Mouse (Mus musculus) CH12.LX (cell line): Measurements from ENCODE around the gene Tmem131l. TPM values are rescaled to one million over a fixed set of nuclear protein-coding genes. Genes with fewer than 3 reads are reported as not detected.

Experiments
- DNase-seq: peaks from one replicate; pipeline ENCODE4 v3.0.0-alpha.2; 2013; ENCODE audit errors: extremely low read depth
- H3K27ac ChIP-seq: 2 replicates; pipeline ENCODE4 v1.5.1; 2012; ENCODE audit warnings: low read depth, mild to moderate bottlenecking, control low read depth, moderate library complexity; ENCODE audit not compliant: insufficient read depth
- H3K27me3 ChIP-seq: replicated peaks from 2 replicates; pipeline ENCODE3; 2012; ENCODE audit warnings: inconsistent platforms
- H3K36me3 ChIP-seq, 2 experiments: replicated peaks in 1 of 2; 2 replicates each; pipeline versions ENCODE3 to v1.6.1; 2012; ENCODE audit warnings: inconsistent platforms in 1 of 2, low read length in 1 of 2, mild to moderate bottlenecking in 1 of 2, mixed read lengths in 1 of 2, moderate library complexity in 1 of 2; ENCODE audit not compliant: control insufficient read depth in 1 of 2, insufficient read depth in 1 of 2
- H3K4me1 ChIP-seq, 2 experiments: 2 replicates each; pipeline ENCODE4 v1.6.1; 2012; ENCODE audit warnings: inconsistent platforms in 1 of 2, moderate library complexity in 1 of 2; ENCODE audit not compliant: insufficient read depth in 2 of 2, control insufficient read depth in 1 of 2
- H3K4me2 ChIP-seq: 2 replicates; pipeline ENCODE4 v1.6.1; 2012; ENCODE audit warnings: low read depth, mild to moderate bottlenecking, control low read depth; ENCODE audit not compliant: poor library complexity, insufficient read depth, severe bottlenecking
- H3K4me3 ChIP-seq, 3 experiments: fragments of 150-350 bp in 1 of 3; sonication (generic) in 1 of 3; replicated peaks in 1 of 3; 2 replicates each; pipeline versions ENCODE3 to v1.5.1; 2011 to 2012; ENCODE audit warnings: low read depth in 2 of 3, low read length in 2 of 3, mild to moderate bottlenecking in 2 of 3, moderate library complexity in 2 of 3, control low read depth in 1 of 3, improper control_type of control experiment in 1 of 3, inconsistent platforms in 1 of 3, mixed read lengths in 1 of 3; ENCODE audit not compliant: poor library complexity in 1 of 3
- H3K79me2 ChIP-seq: replicated peaks from 2 replicates; pipeline ENCODE4 v1.6.1; 2012; ENCODE audit warnings: mild to moderate bottlenecking, moderate library complexity; ENCODE audit not compliant: control insufficient read depth, poor library complexity, insufficient read depth, severe bottlenecking; ENCODE audit errors: extremely low read depth
- H3K9ac ChIP-seq: 2 replicates; pipeline ENCODE4 v1.6.1; 2012; ENCODE audit warnings: low read depth, mild to moderate bottlenecking, control low read depth, moderate library complexity; ENCODE audit not compliant: insufficient read depth
- H3K9me3 ChIP-seq: replicated peaks from 2 replicates; pipeline ENCODE3; 2012; ENCODE audit warnings: low read length, inconsistent platforms, mixed read lengths
- BHLHE40 ChIP-seq: IDR thresholded peaks from 2 replicates; pipeline ENCODE4 v1.6.1; 2011; ENCODE audit warnings: mild to moderate bottlenecking, low read depth, low read length, improper control_type of control experiment
- CHD1 ChIP-seq: IDR thresholded peaks from 2 replicates; pipeline ENCODE4 v1.6.1; 2012; ENCODE audit warnings: low read depth, low read length, improper control_type of control experiment, inconsistent platforms
- CHD2 ChIP-seq: IDR thresholded peaks from 2 replicates; pipeline ENCODE4 v1.6.1; 2011; ENCODE audit warnings: low read length, improper control_type of control experiment
- ELF1 ChIP-seq: IDR thresholded peaks from 2 replicates; pipeline ENCODE4 v1.6.1; 2014; ENCODE audit warnings: low read depth, mild to moderate bottlenecking, inconsistent platforms, low read length, improper control_type of control experiment
- ETS1 ChIP-seq: conservative IDR thresholded peaks from 2 replicates; pipeline ENCODE4 v1.6.1; 2012; ENCODE audit warnings: low read depth, mild to moderate bottlenecking, inconsistent platforms, low read length, improper control_type of control experiment, moderate library complexity
- GABPA ChIP-seq: IDR thresholded peaks from 2 replicates; pipeline ENCODE4 v1.6.1; 2012; ENCODE audit warnings: low read depth, low read length, improper control_type of control experiment, inconsistent platforms; ENCODE audit not compliant: insufficient replicate concordance
- JUN ChIP-seq: IDR thresholded peaks from 2 replicates; pipeline ENCODE4 v1.6.1; 2011; ENCODE audit warnings: low read depth, mild to moderate bottlenecking, low read length, improper control_type of control experiment, moderate library complexity; ENCODE audit not compliant: insufficient read depth
- JUND ChIP-seq: conservative IDR thresholded peaks from 2 replicates; pipeline ENCODE4 v1.6.1; 2011; ENCODE audit warnings: low read depth, low read length, improper control_type of control experiment
- KAT2A ChIP-seq: IDR thresholded peaks from 2 replicates; pipeline ENCODE4 v1.6.1; 2012; ENCODE audit warnings: low read length, improper control_type of control experiment, inconsistent platforms; ENCODE audit not compliant: insufficient replicate concordance
- MAFK ChIP-seq: IDR thresholded peaks from 2 replicates; pipeline ENCODE4 v1.6.1; 2011; ENCODE audit warnings: low read length, improper control_type of control experiment; ENCODE audit not compliant: insufficient replicate concordance
- MAX ChIP-seq: IDR thresholded peaks from 2 replicates; pipeline ENCODE4 v1.6.1; 2011; ENCODE audit warnings: low read length, improper control_type of control experiment
- MAZ ChIP-seq: IDR thresholded peaks from 2 replicates; pipeline ENCODE4 v1.6.1; 2012; ENCODE audit warnings: low read depth, mild to moderate bottlenecking, inconsistent platforms, low read length, improper control_type of control experiment, moderate library complexity
- MYC ChIP-seq: IDR thresholded peaks from 2 replicates; pipeline ENCODE4 v1.6.1; 2011; ENCODE audit warnings: low read depth, mild to moderate bottlenecking, improper control_type of control experiment, low read length
- PAX5 ChIP-seq: IDR thresholded peaks from 2 replicates; pipeline ENCODE4 v1.6.1; 2012; ENCODE audit warnings: low read length, inconsistent platforms, mixed read lengths
- POLR2A ChIP-seq: IDR thresholded peaks from 2 replicates; pipeline ENCODE4 v1.6.1; 2011; ENCODE audit warnings: low read depth, mild to moderate bottlenecking, improper control_type of control experiment, low read length
- POLR2AphosphoS2 ChIP-seq: IDR thresholded peaks from 2 replicates; pipeline ENCODE4 v1.6.1; 2011; ENCODE audit warnings: low read depth, low read length, improper control_type of control experiment
- USF1 ChIP-seq: IDR thresholded peaks from 2 replicates; pipeline ENCODE4 v1.6.1; 2014; ENCODE audit warnings: low read depth, mild to moderate bottlenecking, inconsistent platforms, low read length, improper control_type of control experiment
- ZC3H11A ChIP-seq: IDR thresholded peaks from 2 replicates; pipeline ENCODE4 v1.6.1; 2012; ENCODE audit warnings: low read depth, mild to moderate bottlenecking, inconsistent platforms, low read length, improper control_type of control experiment
- ZKSCAN1 ChIP-seq: IDR thresholded peaks from 2 replicates; pipeline ENCODE4 v1.6.1; 2012; ENCODE audit warnings: low read depth, inconsistent platforms, low read length, improper control_type of control experiment, borderline replicate concordance
- ZMIZ1 ChIP-seq: IDR thresholded peaks from 2 replicates; pipeline ENCODE4 v1.6.1; 2012; ENCODE audit warnings: low read depth, mild to moderate bottlenecking, inconsistent platforms, low read length, improper control_type of control experiment
- dilution Hi-C: fragments of 300-500 bp; cut with MboI; formaldehyde crosslinking; loops from 2 replicates; pipeline ENCODE4 v1.14.3; 2020; ENCODE audit warnings: low sequenced_read_pairs; ENCODE audit not compliant: extremely low pct_unique_long_range_greater_than_20kb, extremely low pct_ligation_motif_present
- in situ Hi-C: fragments of 300-500 bp; cut with MboI; formaldehyde crosslinking; loops from 3 replicates; pipeline ENCODE4 v1.14.3; 2019; ENCODE audit warnings: low sequenced_read_pairs, low pct_ligation_motif_present, low pct_unique_long_range_greater_than_20kb, mixed read lengths
- polyA plus RNA-seq: library from polyadenylated mRNA; unstranded; fragments of >175 nt; gene quantifications from 2 replicates; pipeline ENCODE4 v1.2.1, GENCODE M21; 2012; ENCODE audit warnings: low read depth; ENCODE audit not compliant: insufficient read length
- total RNA-seq, 2 experiments: library from RNA; depleted of rRNA; stranded (reverse); fragments of 300-350 nt in 1 of 2; fragments of >200 nt in 1 of 2; gene quantifications; 2 replicates each; pipeline ENCODE4 v1.2.3; 2012 to 2014

Gene Tmem131l
- total and polyA plus RNA-seq, 3 experiments = 32.7 to 89.7 (median 37.1) TPM

DNA sequence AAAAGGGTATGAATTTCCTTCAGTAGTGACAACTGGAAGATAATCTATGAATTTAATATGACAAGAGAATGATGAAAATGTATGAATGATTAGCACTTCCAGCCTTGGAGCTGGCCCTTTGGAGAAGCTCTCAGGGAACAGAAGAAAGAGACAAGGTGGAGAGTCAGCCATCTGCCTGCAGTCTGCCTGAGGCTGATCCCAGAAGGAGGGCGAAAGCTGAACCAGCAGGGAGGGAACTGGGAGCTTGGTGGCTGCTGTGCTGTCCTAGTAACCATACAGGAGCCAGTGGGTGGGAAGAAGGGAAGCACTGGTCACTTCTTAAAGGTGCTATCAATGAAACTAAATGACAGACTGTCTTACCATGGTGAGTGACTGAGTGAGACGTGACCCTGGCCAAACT is 74.6 kb downstream of the Tmem131l start:
- no peak for DNase-seq
- Histone ChIP-seq H3K9ac (no peak overlapping the region), H3K79me2 (no peaks in the 10 kb centered on the region), H3K4me3 (no peak overlapping the region), H3K27me3 (no peaks in the 10 kb centered on the region), H3K9me3 (no peaks in the 10 kb centered on the region), H3K4me1 (peaks cover 2 to 38% of the 10 kb centered on the region in 2 experiments; a peak in 3 of 4 replicates), H3K36me3 (peaks cover 23 to 71% of the 10 kb centered on the region in 2 experiments), H3K27ac (no peak overlapping the region), H3K4me2 (no peak overlapping the region)
- in situ Hi-C loops = no loop called here
- TF ChIP-seq USF1 = no peak
- no peak for TF ChIP-seq ZC3H11A
- TF ChIP-seq CHD1 = no peak
- TF ChIP-seq BHLHE40 = no peak
- no peak for TF ChIP-seq MAX
- TF ChIP-seq ZMIZ1 = no peak
- no peak for TF ChIP-seq ETS1
- TF ChIP-seq PAX5 = no peak
- no peak for TF ChIP-seq MYC
- dilution Hi-C loops = no loop called here

DNA sequence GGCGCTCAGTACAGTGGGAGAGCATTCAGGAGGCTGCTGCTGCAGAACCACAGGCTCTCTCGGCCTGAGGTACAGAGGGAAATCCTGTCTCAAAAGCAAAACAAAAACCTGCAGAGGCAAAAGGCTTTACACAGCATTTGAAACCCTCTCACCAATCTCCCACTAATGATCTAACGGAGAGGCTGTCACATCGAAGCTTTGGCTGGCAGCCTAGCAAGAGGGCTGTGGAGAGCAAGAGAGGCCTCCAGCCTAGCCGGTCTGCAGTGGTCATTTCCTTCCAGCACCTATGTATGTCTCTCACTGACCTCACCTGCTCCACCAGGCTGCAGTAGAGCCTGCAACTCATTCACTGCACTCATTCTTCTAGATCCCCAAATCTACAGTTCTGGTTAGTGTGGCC is 76.3 kb downstream of the Tmem131l start:
- no peak overlapping the region for H3K9ac ChIP-seq
- DNase-seq = no peak
- no peaks in the 10 kb centered on the region for H3K9me3 ChIP-seq
- H3K4me2 ChIP-seq = no peak overlapping the region
- no peak overlapping the region for H3K27ac ChIP-seq
- H3K27me3 ChIP-seq = no peaks in the 10 kb centered on the region
- no peak for TF ChIP-seq GABPA
- no peak for TF ChIP-seq MAFK
- no peak for TF ChIP-seq POLR2AphosphoS2
- TF ChIP-seq CHD2 = no peak
- TF ChIP-seq ZKSCAN1 = no peak
- TF ChIP-seq KAT2A = no peak
- TF ChIP-seq MAZ = no peak
- no peak for TF ChIP-seq ELF1
- TF ChIP-seq JUND = no peak
- TF ChIP-seq JUN = no peak
- no peak for TF ChIP-seq BHLHE40
- no peak for TF ChIP-seq POLR2A
- dilution Hi-C loops = no loop called here
- no peak overlapping the region for H3K4me3 ChIP-seq
- in situ Hi-C loops = no loop called here
- no peaks in the 10 kb centered on the region for H3K79me2 ChIP-seq
- peaks cover 36 to 78% of the 10 kb centered on the region in 2 experiments for H3K36me3 ChIP-seq
- H3K4me1 ChIP-seq = peaks cover 0 to 22% of the 10 kb centered on the region in 2 experiments; a peak in 2 of 4 replicates
